Mouse (Mus musculus): ENCODE data around the gene Pex16. TPM values are rescaled to one million over a fixed set of nuclear protein-coding genes. Genes with fewer than 3 reads are reported as not detected.

The Pex16 gene
- polyA plus RNA-seq, 1 experiment from 2014 or later: 21.2 TPM

DNA sequence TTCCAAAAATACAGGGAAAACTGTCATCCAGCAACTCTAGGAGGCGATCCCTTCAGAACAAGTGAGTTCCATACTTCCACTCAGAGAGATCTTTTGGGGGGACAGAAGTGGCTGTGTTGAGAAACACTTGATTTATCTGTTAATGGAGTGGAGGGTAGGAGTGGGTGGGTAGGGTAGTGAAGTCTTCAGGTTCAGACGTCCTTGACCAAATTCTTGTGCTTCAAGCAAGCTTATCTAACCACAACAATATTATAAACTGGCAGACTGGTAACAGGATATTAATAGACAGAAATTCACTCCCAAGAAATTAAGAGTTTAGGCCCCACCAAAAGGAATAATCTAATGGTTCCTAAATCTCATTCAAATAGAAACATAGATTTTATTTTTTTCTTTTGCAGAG is 55.6 kb downstream of the Pex16 start:
- Histone ChIP-seq H3K4me2 (no peak overlapping the region), H3K4me1 (peaks cover 74% of the 10 kb centered on the region), H3K36me3 (peaks cover 25% of the 10 kb centered on the region), H3K9me3 (replicated peaks) (no peaks in the 10 kb centered on the region), H3K9ac (no peak overlapping the region), H3K4me3 (no peak overlapping the region), H3K27ac (no peak overlapping the region), H3K27me3 (replicated peaks) (no peaks in the 10 kb centered on the region; the same call in 1 of the 2 replicates)
- WGBS (ENCODE audit: insufficient replicate concordance): 53% methylated on average over 2 of the region's 2 CpGs
- ATAC-seq: no peak

Small RNAs within 50 kb of the gene (microRNA-seq; reads per million reads assigned to microRNA genes)
- gene Mir7000: not detected

Other genes with a start within 250 kb of the Pex16 start
- gene Large2, start 193 bp downstream of the Pex16 start, polyA plus RNA-seq (2016; fragmentation: Nextera tagmentation; extraction: Ambion mirVana): 1.8 and 2.0 TPM in 2 replicates
- gene 1700029I15Rik, start 7.9 kb downstream of the Pex16 start, polyA plus RNA-seq (2016; fragmentation: Nextera tagmentation; extraction: Ambion mirVana): 1.1 and 1.4 TPM in 2 replicates
- gene Mapk8ip1, start 26.6 kb downstream of the Pex16 start, polyA plus RNA-seq (2016; fragmentation: Nextera tagmentation; extraction: Ambion mirVana): 4.6 and 4.7 TPM in 2 replicates
- gene Cry2, start 59.4 kb downstream of the Pex16 start, polyA plus RNA-seq (2016; fragmentation: Nextera tagmentation; extraction: Ambion mirVana): 14.1 and 14.5 TPM in 2 replicates
- 15.3 and 15.5 TPM in 2 replicates for gene Slc35c1, start 85.9 kb downstream of the Pex16 start, polyA plus RNA-seq (2016; fragmentation: Nextera tagmentation; extraction: Ambion mirVana)
- 0.56 and 0.59 TPM in 2 replicates for gene Chst1, start 225.0 kb downstream of the Pex16 start, polyA plus RNA-seq (2016; fragmentation: Nextera tagmentation; extraction: Ambion mirVana)